Comparison of ENCODE assay signal across 16 mouse cellular contexts in genomic region chr1:175574129-175574528, GRCm38 (mm10). TPM values are rescaled to one million over a fixed set of nuclear protein-coding genes. Genes with fewer than 3 reads are reported as not detected.
"Had no signal": no experiment of that assay in that cellular context is flagged by ENCODE, and none has a peak within 500 bp of the region (broad histone marks: within the 10 kb centered on the region; RNA-seq: fewer than 3 reads in every experiment).

No protein-coding gene starts in this region.

- H3K27me3 ChIP-seq: megakaryocyte, embryonic 14.5 days; midbrain, embryonic 13.5 days; midbrain, embryonic 15.5 days; neural tube, embryonic 12.5 days had no signal

- H3K9ac ChIP-seq: liver, embryonic 14.5 days; lung, embryonic 14.5 days; midbrain, embryonic 13.5 days; midbrain, embryonic 15.5 days; neural tube, embryonic 12.5 days had no signal

- H3K27ac ChIP-seq: liver, embryonic 14.5 days; midbrain, embryonic 10.5 days; midbrain, embryonic 13.5 days; midbrain, embryonic 15.5 days; neural tube, embryonic 12.5 days had no signal

- DNase-seq: lung, adult 18-20 months; lung, embryonic 14.5 days; lung, postnatal 10 days; lung, postnatal 4 days; right cerebral cortex, postnatal 14 days; thymus, adult 2 months; thymus, postnatal 25 days; thymus, postnatal 4 days had no signal

- ATAC-seq: midbrain, embryonic 13.5 days; midbrain, embryonic 15.5 days had no signal

- H3K9me3 ChIP-seq: midbrain, embryonic 10.5 days; midbrain, embryonic 13.5 days; midbrain, embryonic 15.5 days; neural tube, embryonic 12.5 days had no signal

- H3K36me3 ChIP-seq: midbrain, embryonic 10.5 days; midbrain, embryonic 13.5 days; midbrain, embryonic 15.5 days; neural tube, embryonic 12.5 days had no signal

- H3K4me1 ChIP-seq: megakaryocyte, embryonic 14.5 days; midbrain, embryonic 10.5 days; midbrain, embryonic 13.5 days; midbrain, embryonic 15.5 days; neural tube, embryonic 12.5 days had no signal

- H3K4me3 ChIP-seq: megakaryocyte, embryonic 14.5 days; midbrain, embryonic 10.5 days; midbrain, embryonic 13.5 days; midbrain, embryonic 15.5 days; neural tube, embryonic 12.5 days had no signal

- H3K4me2 ChIP-seq: lung, embryonic 14.5 days; midbrain, embryonic 13.5 days; midbrain, embryonic 15.5 days; neural tube, embryonic 12.5 days had no signal

RNA-seq across cellular contexts. Expression of gene Kmo, which starts 46.1 kb away (rescaled TPM):
- total RNA-seq: midbrain, postnatal 0 days had no signal
- polyA plus RNA-seq: midbrain, postnatal 0 days; neural tube, embryonic 14.5 days had no signal
